Mouse (Mus musculus): ENCODE measurements at regions not wholly inside any gene's neighbourhood (a gene's known extent, or its start where the extent isn't known, plus 50 kb on each side); places are given as distances from the start of the nearest gene placed in this dataset.

- TF ChIP-seq HCFC1 (IDR thresholded peaks at IDR 0.05; ENCODE audit: borderline replicate concordance, insufficient read depth, low read length) (no peak), CHD2 (IDR thresholded peaks at IDR 0.05; ENCODE audit: low read depth, low read length) (no peak)
Observed at GRCm38 (mm10) chr3:21892864-21893404, 183.5 kb upstream of the Tbl1xr1 start.

All from ES-E14 (cell line).